Mouse (Mus musculus): ENCODE measurements around the gene Crip3.

Gene Crip3

GRCm38 (mm10) chr17:46428761-46429414, at the start of gene Crip3:
Gene Crip3 (plus strand): TSS chr17:46428926.
- no peak for DNase-seq

DNA sequence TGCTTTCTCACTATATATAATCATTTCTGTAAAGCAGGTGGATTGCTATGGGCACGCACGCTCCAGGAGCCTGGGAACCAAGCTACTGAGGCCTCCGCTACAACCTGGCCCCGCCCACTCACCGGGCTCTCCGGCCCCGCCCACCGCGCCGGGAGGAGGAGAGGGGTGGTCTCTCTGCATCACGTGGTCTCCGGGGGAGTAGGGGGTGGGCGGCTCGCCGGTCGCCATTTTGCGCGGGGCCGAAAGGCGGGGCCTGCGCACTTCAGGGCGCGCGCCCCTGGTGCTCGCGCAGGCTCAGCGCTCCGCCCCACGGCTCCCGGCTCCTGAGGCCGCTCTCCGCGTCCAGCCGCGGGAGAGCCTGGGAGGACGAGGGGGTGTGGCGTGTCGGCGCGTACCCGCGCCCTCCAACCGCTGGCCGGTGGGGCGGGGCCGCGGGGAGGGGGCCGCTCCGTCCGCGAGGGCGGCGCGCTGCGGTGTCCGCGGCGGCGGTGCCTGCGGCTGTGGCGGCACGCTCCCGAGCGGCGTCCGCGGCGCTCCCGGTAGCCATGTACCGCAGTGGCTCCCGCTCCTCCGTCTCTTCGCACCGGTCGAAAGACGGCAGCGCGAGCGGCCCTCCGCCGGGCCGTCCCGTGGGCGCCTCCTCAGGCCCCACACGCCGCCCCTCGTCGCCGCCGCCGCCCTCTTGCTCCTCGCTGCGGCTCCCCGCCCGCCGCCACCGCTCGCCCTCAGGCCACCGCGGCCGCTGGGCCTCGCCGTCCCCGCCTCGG, 45.2 kb upstream of the Crip3 start, which contains the start of gene Zfp318:
Zfp318 (plus strand) TSS at position 438 of the 767 bp plus-strand sequence.
- peak; percentile 98 to 99 for DNase-seq

DNA sequence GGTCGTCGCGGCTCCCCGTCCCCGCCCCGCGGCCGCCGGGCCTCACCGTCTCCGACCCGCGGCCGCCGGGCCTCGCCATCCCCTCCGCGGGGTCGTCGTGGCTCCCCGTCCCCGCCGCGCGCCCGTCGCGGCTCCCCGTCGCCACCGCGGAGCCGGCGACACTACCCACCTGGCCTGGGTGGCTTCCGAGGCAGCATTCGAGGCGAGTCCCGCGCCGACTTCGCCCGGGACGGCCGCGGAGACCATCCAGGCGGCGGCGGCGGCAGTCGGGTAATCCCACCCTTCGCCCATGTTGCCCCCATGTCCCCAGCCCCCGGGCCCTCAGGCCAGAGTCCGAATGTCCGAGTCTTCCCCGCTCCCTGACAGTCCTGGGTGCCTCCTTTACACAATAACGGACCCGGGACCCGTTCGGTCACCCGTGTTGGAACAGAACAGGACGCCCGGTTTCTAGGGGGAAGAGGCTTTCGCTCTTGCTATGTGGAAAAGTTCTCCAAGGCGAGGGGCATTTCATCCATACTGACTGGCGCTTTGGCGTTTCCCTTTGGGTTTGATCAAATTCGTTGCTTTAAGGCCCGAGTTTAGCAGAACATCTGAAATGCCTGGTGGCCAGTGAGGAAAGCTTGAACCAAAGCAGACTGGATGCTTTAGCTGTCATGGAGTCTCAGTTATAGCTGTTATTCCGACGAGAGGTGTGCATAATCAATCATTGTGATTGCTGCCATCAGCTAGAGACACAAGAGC, 44.5 kb upstream of the Crip3 start:
- DNase-seq: peak; percentile 23 to 43

- DNase-seq: peak; percentile 24 to 32
Measured at GRCm38 (mm10) chr17:46388200-46388599, 40.5 kb upstream of the Crip3 start.

- peak; percentile 20 to 40 for DNase-seq
Measured at GRCm38 (mm10) chr17:46393012-46393411, 35.7 kb upstream of the Crip3 start.

DNA sequence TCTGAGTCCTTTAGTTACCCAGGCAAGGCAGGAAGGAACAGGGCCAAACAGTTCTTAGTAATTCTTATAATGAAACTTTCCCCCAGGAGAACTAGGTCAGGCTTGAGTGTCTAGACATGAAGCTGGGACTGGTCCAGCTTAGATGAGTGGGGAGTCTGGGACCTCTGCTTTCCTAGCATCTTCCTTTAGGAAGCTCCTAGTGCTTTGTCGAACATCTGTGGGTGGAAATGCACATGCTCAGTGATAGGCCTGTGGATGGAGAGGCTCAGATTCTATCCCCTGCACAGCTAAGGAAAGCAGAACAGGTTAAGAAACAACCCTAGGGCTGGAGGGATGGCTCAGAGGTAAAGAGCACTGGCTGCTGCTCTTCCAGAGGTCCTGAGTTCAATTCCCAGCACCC, 34.1 kb upstream of the Crip3 start:
- DNase-seq: no peak

DNA sequence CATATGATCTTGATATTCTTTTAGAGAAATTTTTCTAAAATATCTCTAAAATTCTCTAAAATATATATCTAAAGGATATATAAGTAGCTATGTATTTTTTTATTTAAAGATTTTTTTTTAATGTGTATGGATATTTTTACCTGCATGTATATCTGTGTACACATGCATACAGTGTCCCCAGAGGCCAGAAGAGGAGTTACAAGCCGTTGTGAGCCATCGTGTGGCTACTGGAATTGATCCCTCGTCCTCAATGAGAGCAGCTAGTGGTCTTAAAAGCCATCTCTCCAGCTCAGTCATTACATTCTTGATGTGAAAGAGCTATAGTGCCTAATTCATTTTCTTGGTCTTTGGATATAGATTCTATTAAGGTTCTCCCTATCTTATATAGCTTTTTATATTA, 20.2 kb upstream of the Crip3 start:
- DNase-seq: no peak

- DNase-seq: no peak
Measured at GRCm38 (mm10) chr17:46418628-46419027, 10.1 kb upstream of the Crip3 start.

GRCm38 (mm10) chr17:46419717-46420116, 9.0 kb upstream of the Crip3 start:
- no peak for DNase-seq

- DNase-seq: no peak
Measured at GRCm38 (mm10) chr17:46426496-46426895, 2.2 kb upstream of the Crip3 start.

GRCm38 (mm10) chr17:46433627-46434026, 4.9 kb downstream of the Crip3 start:
- no peak for DNase-seq

DNA sequence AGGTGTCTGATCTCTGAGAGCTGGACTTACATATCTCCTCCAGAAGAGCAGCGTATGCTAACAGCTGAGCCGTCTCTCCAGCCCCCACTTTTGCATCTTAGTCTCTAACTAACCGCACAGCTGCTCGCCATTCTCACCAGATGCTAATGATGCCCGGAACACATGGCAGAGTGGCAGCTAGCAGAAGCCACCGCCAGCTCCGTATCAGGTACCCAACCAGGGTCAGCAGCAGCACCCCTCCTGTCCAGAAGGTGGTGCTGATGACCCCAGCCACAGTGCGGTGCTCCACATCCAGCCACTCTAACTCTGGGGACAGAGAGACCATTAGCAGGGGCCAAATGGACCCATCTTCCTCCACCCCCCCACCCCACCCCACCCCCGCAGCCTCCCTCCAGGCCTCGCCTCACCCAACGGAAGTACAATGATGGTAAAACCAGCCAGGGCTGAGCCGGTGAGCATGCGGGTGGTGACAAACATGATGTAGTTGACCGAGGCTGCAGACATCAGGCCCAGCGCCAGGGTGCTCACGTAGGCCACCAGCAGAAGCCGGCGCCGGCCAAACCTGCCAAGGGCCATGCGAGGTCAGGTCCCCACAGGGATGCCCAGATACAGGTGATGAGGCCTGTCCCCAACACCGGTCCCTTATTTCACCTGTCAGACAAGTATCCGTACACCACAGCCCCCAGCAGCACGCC, 8.1 kb downstream of the Crip3 start:
- DNase-seq: peak in 1 of 2 experiments; percentile 32

GRCm38 (mm10) chr17:46438298-46438873, 9.7 kb downstream of the Crip3 start, which contains the start of gene Slc22a7:
Gene Slc22a7 (minus strand): TSS chr17:46438457.
- no peak for DNase-seq

DNA sequence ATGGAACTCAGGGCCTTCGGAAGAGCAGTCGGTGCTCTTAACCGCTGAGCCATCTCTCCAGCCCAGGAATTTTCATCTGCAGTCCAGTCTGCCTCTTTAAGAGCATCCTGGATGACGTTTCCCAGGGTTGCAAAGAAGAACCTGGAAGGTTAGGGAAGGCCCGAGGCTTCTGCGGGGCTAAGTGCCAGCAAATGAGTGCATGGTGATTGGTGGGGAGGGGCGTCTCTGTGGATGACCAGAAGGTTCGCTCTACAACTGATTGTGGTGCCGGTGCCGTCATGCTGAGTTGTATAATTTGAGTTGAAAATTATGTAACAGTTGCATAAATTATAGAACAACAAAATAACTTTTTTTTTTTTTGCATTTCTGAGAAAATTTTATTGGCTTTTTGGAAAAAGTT, 10.4 kb downstream of the Crip3 start:
- DNase-seq: no peak

GRCm38 (mm10) chr17:46444839-46445579, 16.3 kb downstream of the Crip3 start:
- no peak for DNase-seq

GRCm38 (mm10) chr17:46446264-46446663, 17.5 kb downstream of the Crip3 start:
- no peak for DNase-seq

DNA sequence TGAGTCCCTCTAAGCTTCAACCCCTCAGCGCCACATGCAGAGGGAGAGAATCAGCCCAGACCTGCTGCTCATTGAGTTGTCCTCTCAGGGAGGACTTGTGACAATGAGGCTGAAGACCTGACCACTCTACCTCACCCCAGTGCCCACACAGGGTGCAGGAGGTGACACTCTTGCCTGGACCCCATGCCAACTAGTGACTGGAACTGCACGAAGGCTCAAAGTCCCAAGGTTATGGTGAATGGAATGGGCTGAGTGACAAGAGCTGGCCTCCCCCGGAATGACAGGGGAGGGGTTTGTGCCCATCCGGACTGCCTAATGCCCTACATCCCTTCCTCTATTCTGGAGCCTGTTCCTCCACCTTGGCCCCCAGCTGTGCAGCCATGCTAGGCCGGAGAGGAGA, 24.0 kb downstream of the Crip3 start:
- DNase-seq: no peak

- DNase-seq: no peak
Measured at GRCm38 (mm10) chr17:46453302-46453948, 24.7 kb downstream of the Crip3 start.

DNA sequence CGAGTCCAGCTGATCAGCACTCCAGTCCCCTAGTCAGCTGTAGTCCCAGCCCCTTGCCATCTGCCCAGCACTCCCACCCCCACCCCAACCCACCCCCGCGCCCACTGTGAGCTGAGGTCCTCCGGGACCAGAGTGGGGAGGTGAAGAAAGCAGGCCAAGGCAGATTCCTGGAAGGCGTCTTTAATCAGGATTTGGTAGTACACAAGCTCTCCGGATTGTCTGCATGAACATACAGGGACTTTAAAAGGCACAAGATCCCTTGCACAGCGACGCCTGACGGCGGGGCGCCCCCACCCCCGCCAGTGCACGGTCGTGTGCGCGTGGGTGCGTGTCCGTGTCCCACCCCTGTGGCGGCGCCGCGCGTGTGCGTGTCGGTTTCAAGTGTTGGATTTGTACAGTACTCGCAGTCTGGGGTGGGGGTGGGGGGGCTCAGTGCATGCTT, 25.3 kb downstream of the Crip3 start:
- no peak for DNase-seq

- DNase-seq: no peak
Measured at GRCm38 (mm10) chr17:46454539-46454938, 25.8 kb downstream of the Crip3 start.

DNA sequence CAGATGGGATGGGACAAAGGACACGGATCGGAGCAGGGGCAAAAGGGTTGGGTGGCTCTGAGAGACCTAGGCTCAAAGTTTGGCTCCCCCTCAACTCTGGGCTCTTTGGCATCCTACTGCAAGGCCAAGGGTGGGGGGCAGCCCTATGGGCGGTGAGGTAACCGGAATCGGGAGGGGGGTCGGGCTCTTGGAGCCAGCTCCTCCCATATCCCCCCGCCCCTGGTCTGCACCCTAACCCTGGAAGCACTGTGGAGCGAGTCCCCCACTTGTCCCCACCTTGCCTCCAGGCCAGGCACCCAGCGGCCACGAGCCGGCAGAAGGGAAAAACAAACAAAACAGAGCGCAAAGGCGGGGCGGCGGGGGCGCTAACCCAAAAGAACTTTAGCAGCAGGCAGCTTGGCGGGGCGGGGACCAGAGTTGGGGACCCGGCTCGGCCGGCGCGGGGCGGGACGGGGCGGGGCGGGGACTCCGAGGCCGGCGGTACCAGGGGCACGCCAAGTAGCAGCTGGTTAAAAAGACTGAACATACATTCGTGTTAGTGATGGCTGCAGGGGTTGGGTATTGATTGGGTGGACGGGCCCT, 26.5 kb downstream of the Crip3 start:
- no peak for DNase-seq
